Mouse (Mus musculus): ENCODE measurements at regions not wholly inside any gene's neighbourhood (a gene's known extent, or its start where the extent isn't known, plus 50 kb on each side); places are given as distances from the start of the nearest gene placed in this dataset.

GRCm38 (mm10) chr7:90054795-90055511, 74.2 kb upstream of the Eed start (continued):
- TF ChIP-seq CHD1 (IDR thresholded peaks at IDR 0.05; ENCODE audit: low read depth, low read length) = 0 out of 2 replicates have a peak, but pooled peaks have one; percentile 43
- TF ChIP-seq TBP (conservative IDR thresholded peaks at IDR 0.05; ENCODE audit: low read depth, low read length) = 0 out of 2 replicates have a peak, but pooled peaks have one; percentile 41
- TF ChIP-seq ZKSCAN1 (IDR thresholded peaks at IDR 0.05; ENCODE audit: borderline replicate concordance, low read depth, low read length) = no peak
- TF ChIP-seq KAT2A (IDR thresholded peaks at IDR 0.05; ENCODE audit: insufficient replicate concordance, low read length) = no peak
- TF ChIP-seq RCOR1 (conservative IDR thresholded peaks at IDR 0.05; ENCODE audit: low read depth, low read length) = no peak
- TF ChIP-seq MAFK (IDR thresholded peaks at IDR 0.05; ENCODE audit: insufficient replicate concordance, low read length) = peak; percentile 63; the same call in 1 of the 2 replicates
- no peak for TF ChIP-seq NRF1 (IDR thresholded peaks at IDR 0.05; ENCODE audit: low read depth, low read length)
- TF ChIP-seq POLR2AphosphoS2 (IDR thresholded peaks at IDR 0.05; ENCODE audit: low read depth, low read length) = no peak
- peak; percentile 65; the same call in 1 of the 2 replicates for TF ChIP-seq MXI1 (IDR thresholded peaks at IDR 0.05; ENCODE audit: low read depth, low read length)
- no peak for TF ChIP-seq PAX5 (IDR thresholded peaks at IDR 0.05; ENCODE audit: low read length)
- peak; percentile 48; the same call in 1 of the 2 replicates for TF ChIP-seq JUND (conservative IDR thresholded peaks at IDR 0.05; ENCODE audit: low read depth, low read length)
- TF ChIP-seq ZC3H11A (IDR thresholded peaks at IDR 0.05; ENCODE audit: low read depth, low read length) = no peak

- TF ChIP-seq MYC (IDR thresholded peaks at IDR 0.05; ENCODE audit: low read depth, low read length) = no peak
- TF ChIP-seq POLR2AphosphoS2 (IDR thresholded peaks at IDR 0.05; ENCODE audit: low read depth, low read length) = no peak
- no peak for TF ChIP-seq CHD1 (IDR thresholded peaks at IDR 0.05; ENCODE audit: low read depth, low read length)
- TF ChIP-seq ZC3H11A (IDR thresholded peaks at IDR 0.05; ENCODE audit: low read depth, low read length) = no peak
- TF ChIP-seq JUN (IDR thresholded peaks at IDR 0.05; ENCODE audit: insufficient read depth, low read depth, low read length) = no peak
- dilution Hi-C loops (cut with MboI; ENCODE audit: extremely low pct_ligation_motif_present, extremely low pct_unique_long_range_greater_than_20kb, low sequenced_read_pairs) (no loop called here), in situ Hi-C loops (cut with MboI; ENCODE audit: low pct_ligation_motif_present, low pct_unique_long_range_greater_than_20kb, low sequenced_read_pairs) (no loop called here)
- Histone ChIP-seq H3K4me3 (replicated peaks in 1 of 3; ENCODE audit: low read depth in 2 of 3, low read length in 2 of 3, poor library complexity in 1 of 3) (no peak overlapping the region), H3K27me3 (replicated peaks) (no peaks in the 10 kb centered on the region), H3K4me1 (ENCODE audit: control insufficient read depth in 1 of 2, insufficient read depth in 2 of 2) (peaks cover 24 to 60% of the 10 kb centered on the region in 2 experiments), H3K9ac (ENCODE audit: insufficient read depth, low read depth) (no peak overlapping the region), H3K79me2 (replicated peaks; ENCODE audit: control insufficient read depth, extremely low read depth, insufficient read depth, poor library complexity, severe bottlenecking) (no peaks in the 10 kb centered on the region), H3K27ac (ENCODE audit: insufficient read depth, low read depth) (no peak overlapping the region), H3K36me3 (replicated peaks in 1 of 2; ENCODE audit: control insufficient read depth in 1 of 2, insufficient read depth in 1 of 2, low read length in 1 of 2) (no peaks in the 10 kb centered on the region), H3K9me3 (replicated peaks; ENCODE audit: low read length) (no peaks in the 10 kb centered on the region), H3K4me2 (ENCODE audit: insufficient read depth, low read depth, poor library complexity, severe bottlenecking) (no peak overlapping the region)
- no peak for DNase-seq (ENCODE audit: extremely low read depth)
Observed at GRCm38 (mm10) chr7:90057947-90058346, 72.1 kb upstream of the Picalm start.

- in situ Hi-C loops (cut with MboI; ENCODE audit: low pct_ligation_motif_present, low pct_unique_long_range_greater_than_20kb, low sequenced_read_pairs) (no loop called here), dilution Hi-C loops (cut with MboI; ENCODE audit: extremely low pct_ligation_motif_present, extremely low pct_unique_long_range_greater_than_20kb, low sequenced_read_pairs) (no loop called here)
- H3K27ac ChIP-seq (ENCODE audit: insufficient read depth, low read depth) = no peak overlapping the region
- no peak overlapping the region for H3K9ac ChIP-seq (ENCODE audit: insufficient read depth, low read depth)
- no peak for DNase-seq (ENCODE audit: extremely low read depth)
- H3K4me1 ChIP-seq (ENCODE audit: control insufficient read depth in 1 of 2, insufficient read depth in 2 of 2) = peaks cover 24 to 58% of the 10 kb centered on the region in 2 experiments
- no peaks in the 10 kb centered on the region for H3K36me3 ChIP-seq (replicated peaks in 1 of 2; ENCODE audit: control insufficient read depth in 1 of 2, insufficient read depth in 1 of 2, low read length in 1 of 2)
- H3K27me3 ChIP-seq (replicated peaks) = no peaks in the 10 kb centered on the region
- no peak overlapping the region for H3K4me2 ChIP-seq (ENCODE audit: insufficient read depth, low read depth, poor library complexity, severe bottlenecking)
- H3K4me3 ChIP-seq (replicated peaks in 1 of 3; ENCODE audit: low read depth in 2 of 3, low read length in 2 of 3, poor library complexity in 1 of 3) = no peak overlapping the region
- no peaks in the 10 kb centered on the region for H3K79me2 ChIP-seq (replicated peaks; ENCODE audit: control insufficient read depth, extremely low read depth, insufficient read depth, poor library complexity, severe bottlenecking)
- TF ChIP-seq HCFC1 (IDR thresholded peaks at IDR 0.05; ENCODE audit: low read depth, low read length) = no peak
- no peak for TF ChIP-seq JUN (IDR thresholded peaks at IDR 0.05; ENCODE audit: insufficient read depth, low read depth, low read length)
- no peak for TF ChIP-seq MXI1 (IDR thresholded peaks at IDR 0.05; ENCODE audit: low read depth, low read length)
- no peak for TF ChIP-seq GABPA (IDR thresholded peaks at IDR 0.05; ENCODE audit: insufficient replicate concordance, low read depth, low read length)
- TF ChIP-seq JUND (conservative IDR thresholded peaks at IDR 0.05; ENCODE audit: low read depth, low read length) = no peak
- no peak for TF ChIP-seq ETS1 (conservative IDR thresholded peaks at IDR 0.05; ENCODE audit: low read depth, low read length)
- TF ChIP-seq ZMIZ1 (IDR thresholded peaks at IDR 0.05; ENCODE audit: low read depth, low read length) = no peak
- TF ChIP-seq CHD2 (IDR thresholded peaks at IDR 0.05; ENCODE audit: low read length) = no peak
- no peak for TF ChIP-seq ZKSCAN1 (IDR thresholded peaks at IDR 0.05; ENCODE audit: borderline replicate concordance, low read depth, low read length)
- TF ChIP-seq SIN3A (IDR thresholded peaks at IDR 0.05; ENCODE audit: low read length) = no peak
- TF ChIP-seq ZNF384 (IDR thresholded peaks at IDR 0.05; ENCODE audit: low read depth, low read length) = no peak
- H3K9me3 ChIP-seq (replicated peaks; ENCODE audit: low read length) = no peaks in the 10 kb centered on the region
Observed at GRCm38 (mm10) chr7:90058636-90059035, 71.4 kb upstream of the Picalm start.

Data from CH12.LX (cell line).